Mouse (Mus musculus): Measurements from ENCODE around the gene Coa6. TPM values are rescaled to one million over a fixed set of nuclear protein-coding genes. Genes with fewer than 3 reads are reported as not detected.

Gene Coa6
- polyA plus RNA-seq, 1 experiment from 2014 or later = 54.4 TPM

Other genes with a start within 250 kb of the Coa6 start
- 0.44 and 0.48 TPM in 2 replicates for gene Slc35f3, start 124.0 kb upstream of the Coa6 start, polyA plus RNA-seq (2015; fragmentation: Nextera tagmentation; extraction: Ambion mirVana)
- 2.2 and 2.5 TPM in 2 replicates for gene Tarbp1, start 52.5 kb downstream of the Coa6 start, polyA plus RNA-seq (2015; fragmentation: Nextera tagmentation; extraction: Ambion mirVana)
- 11.7 and 12.8 TPM in 2 replicates for gene Irf2bp2, start 171.5 kb downstream of the Coa6 start, polyA plus RNA-seq (2015; fragmentation: Nextera tagmentation; extraction: Ambion mirVana)

Data from lung, embryonic 16.5 days (tissue).